Mouse (Mus musculus) CH12F3 (cell line): ENCODE results near the gene Ccl27a.

Source experiments
- in situ Hi-C: fragments of 300-500 bp; cut with MboI; formaldehyde crosslinking; loops from 2 replicates; pipeline ENCODE4 v1.14.3; 2020; ENCODE audit warnings: low sequenced_read_pairs

Gene Ccl27a

GRCm38 (mm10) chr4:41755338-41756305, 18.4 kb downstream of the Ccl27a start, which contains the start of gene Sigmar1:
Gene Sigmar1, minus strand, starts transcription at chr4:41756157.
- in situ Hi-C loops = no loop called here

- in situ Hi-C loops = no loop called here
These were observed 19.2 kb downstream of the Ccl27a start, which contains the start of gene Galt for GRCm38 (mm10) chr4:41754797-41755337. Gene Galt, plus strand, starts transcription at chr4:41755228.

- in situ Hi-C loops = no loop called here
These were observed 29.0 kb downstream of the Ccl27a start for GRCm38 (mm10) chr4:41745021-41745420.

- in situ Hi-C loops = no loop called here
These were observed 29.9 kb downstream of the Ccl27a start for GRCm38 (mm10) chr4:41744131-41744530.

- in situ Hi-C loops = no loop called here
These were observed 32.9 kb downstream of the Ccl27a start for GRCm38 (mm10) chr4:41741158-41741560.

- in situ Hi-C loops = no loop called here
These were observed 33.5 kb downstream of the Ccl27a start for GRCm38 (mm10) chr4:41740380-41741157.

GRCm38 (mm10) chr4:41739260-41739659, 34.8 kb downstream of the Ccl27a start:
- in situ Hi-C loops = no loop called here

- in situ Hi-C loops = no loop called here
These were observed 35.8 kb downstream of the Ccl27a start for GRCm38 (mm10) chr4:41738256-41738603.

GRCm38 (mm10) chr4:41737602-41738255, 36.3 kb downstream of the Ccl27a start:
- in situ Hi-C loops = no loop called here

GRCm38 (mm10) chr4:41731052-41731765, 42.8 kb downstream of the Ccl27a start, which contains the start of gene Arid3c:
Gene Arid3c, minus strand, starts transcription at chr4:41731142.
- in situ Hi-C loops = no loop called here

- in situ Hi-C loops = no loop called here
These were observed 47.0 kb downstream of the Ccl27a start for GRCm38 (mm10) chr4:41726826-41727621.

GRCm38 (mm10) chr4:41722918-41723351, 51.1 kb downstream of the Ccl27a start, which contains the start of gene Dctn3:
Gene Dctn3, minus strand, starts transcription at chr4:41723170.
- in situ Hi-C loops = no loop called here
